Mouse (Mus musculus) MEL (cell line): ENCODE data around the gene Smc1b. TPM values are rescaled to one million over a fixed set of nuclear protein-coding genes. Genes with fewer than 3 reads are reported as not detected.

Experiments used
- DNase-seq: peaks from one replicate; pipeline ENCODE4 v3.0.0; 2011; ENCODE audit warnings: low read depth, low spot score
- H3K27ac ChIP-seq: 2 replicates; pipeline ENCODE4 v1.5.1; 2012; ENCODE audit warnings: low read depth, mild to moderate bottlenecking, control low read depth, low read length, moderate library complexity; ENCODE audit not compliant: control insufficient read depth
- H3K27me3 ChIP-seq, 2 experiments: fragments of 150-350 bp in 1 of 2; sonication (generic) in 1 of 2; 2 replicates each; pipeline ENCODE4 v1.6.1; 2012; ENCODE audit warnings: low read length in 2 of 2, mild to moderate bottlenecking in 2 of 2, improper control_type of control experiment in 1 of 2, moderate library complexity in 1 of 2; ENCODE audit not compliant: insufficient read depth in 2 of 2, control insufficient read depth in 1 of 2
- H3K36me3 ChIP-seq, 2 experiments: 2 replicates each; pipeline ENCODE4 v1.6.1; 2012 to 2014; ENCODE audit warnings: low read length in 2 of 2, improper control_type of control experiment in 1 of 2, inconsistent platforms in 1 of 2, mild to moderate bottlenecking in 1 of 2; ENCODE audit not compliant: insufficient read depth in 2 of 2, control insufficient read depth in 1 of 2
- H3K4me1 ChIP-seq, 2 experiments: fragments of 150-350 bp in 1 of 2; sonication (generic) in 1 of 2; 2 replicates each; pipeline ENCODE4 v1.6.1; 2012; ENCODE audit warnings: low read length in 2 of 2, improper control_type of control experiment in 1 of 2, mild to moderate bottlenecking in 1 of 2; ENCODE audit not compliant: insufficient read depth in 2 of 2, control insufficient read depth in 1 of 2
- H3K4me3 ChIP-seq, 2 experiments: fragments of 150-350 bp in 1 of 2; sonication (generic) in 1 of 2; 2 replicates each; pipeline ENCODE4 v1.5.1; 2012; ENCODE audit warnings: low read depth in 2 of 2, low read length in 2 of 2, mild to moderate bottlenecking in 2 of 2, moderate library complexity in 2 of 2, control low read depth in 1 of 2, improper control_type of control experiment in 1 of 2; ENCODE audit not compliant: control insufficient read depth in 1 of 2, insufficient read depth in 1 of 2
- H3K79me2 ChIP-seq: 2 replicates; pipeline ENCODE4 v1.6.1; 2012; ENCODE audit warnings: mild to moderate bottlenecking, low read length, moderate library complexity; ENCODE audit not compliant: control insufficient read depth, poor library complexity, insufficient read depth
- H3K9ac ChIP-seq: 2 replicates; pipeline ENCODE4 v1.6.1; 2012; ENCODE audit warnings: low read depth, mild to moderate bottlenecking, control low read depth, low read length, moderate library complexity; ENCODE audit not compliant: control insufficient read depth, poor library complexity, severe bottlenecking
- H3K9me3 ChIP-seq: fragments of 150-350 bp; sonication (generic); replicated peaks from 2 replicates; pipeline ENCODE4 v1.6.1; 2012; ENCODE audit warnings: mild to moderate bottlenecking, low read length, improper control_type of control experiment, moderate library complexity; ENCODE audit not compliant: insufficient read depth
- CTCF ChIP-seq, 3 experiments: IDR thresholded peaks in 2 of 3; conservative IDR thresholded peaks in 1 of 3; 2 replicates each; pipeline ENCODE4 v1.5.1; 2011 to 2012; ENCODE audit warnings: low read length in 3 of 3, low read depth in 2 of 3, mild to moderate bottlenecking in 2 of 3, improper control_type of control experiment in 1 of 3, inconsistent platforms in 1 of 3, mixed read lengths in 1 of 3, moderate library complexity in 1 of 3; ENCODE audit not compliant: control insufficient read depth in 1 of 3, insufficient read depth in 1 of 3, poor library complexity in 1 of 3, severe bottlenecking in 1 of 3
- E2F4 ChIP-seq: IDR thresholded peaks from 2 replicates; pipeline ENCODE4 v1.6.1; 2011; ENCODE audit warnings: low read depth, low read length, improper control_type of control experiment, borderline replicate concordance
- ELF1 ChIP-seq: IDR thresholded peaks from 2 replicates; pipeline ENCODE4 v1.6.1; 2014; ENCODE audit warnings: low read depth, mild to moderate bottlenecking, inconsistent platforms, low read length, improper control_type of control experiment, moderate library complexity
- MAFK ChIP-seq: IDR thresholded peaks from 2 replicates; pipeline ENCODE4 v1.6.1; 2011; ENCODE audit warnings: low read depth, mild to moderate bottlenecking, low read length, improper control_type of control experiment, borderline replicate concordance
- MEF2A ChIP-seq: IDR thresholded peaks from 2 replicates; pipeline ENCODE4 v1.6.1; 2014; ENCODE audit warnings: low read depth, mild to moderate bottlenecking, inconsistent platforms, low read length, improper control_type of control experiment; ENCODE audit not compliant: poor library complexity, insufficient replicate concordance, severe bottlenecking; ENCODE audit errors: extremely low read depth
- MXI1 ChIP-seq: IDR thresholded peaks from 2 replicates; pipeline ENCODE4 v1.6.1; 2011; ENCODE audit warnings: mild to moderate bottlenecking, low read depth, low read length, improper control_type of control experiment
- NRF1 ChIP-seq: IDR thresholded peaks from 2 replicates; pipeline ENCODE4 v1.6.1; 2014; ENCODE audit warnings: low read depth, mild to moderate bottlenecking, inconsistent platforms, low read length, improper control_type of control experiment, moderate library complexity; ENCODE audit not compliant: poor library complexity, insufficient read depth, severe bottlenecking
- POLR2AphosphoS2 ChIP-seq: IDR thresholded peaks from 2 replicates; pipeline ENCODE4 v1.6.1; 2011; ENCODE audit warnings: low read length, improper control_type of control experiment
- SMC3 ChIP-seq: IDR thresholded peaks from 2 replicates; pipeline ENCODE4 v1.6.1; 2011; ENCODE audit warnings: low read depth, low read length, improper control_type of control experiment
- TAL1 ChIP-seq: IDR thresholded peaks from 2 replicates; pipeline ENCODE4 v1.6.1; 2012; ENCODE audit warnings: mild to moderate bottlenecking, inconsistent platforms, low read length, moderate library complexity, mixed read lengths
- TCF12 ChIP-seq: IDR thresholded peaks from 2 replicates; pipeline ENCODE4 v1.6.1; 2014; ENCODE audit warnings: low read depth, mild to moderate bottlenecking, inconsistent platforms, low read length, improper control_type of control experiment, moderate library complexity
- USF2 ChIP-seq, 2 experiments: IDR thresholded peaks; 2 replicates each; pipeline ENCODE4 v1.6.1; 2011 to 2012; ENCODE audit warnings: improper control_type of control experiment in 2 of 2, low read length in 2 of 2, borderline replicate concordance in 1 of 2, inconsistent platforms in 1 of 2, low read depth in 1 of 2, mild to moderate bottlenecking in 1 of 2; ENCODE audit not compliant: insufficient read depth in 1 of 2
- polyA plus RNA-seq, 2 experiments: library from polyadenylated mRNA; stranded (reverse) in 1 of 2; unstranded in 1 of 2; fragments of >175 nt in 1 of 2; fragments of >200 nt in 1 of 2; gene quantifications; 2 replicates each; pipeline versions ENCODE4 v1.2.1 to v1.2.4; 2012; ENCODE audit warnings: low replicate concordance in 2 of 2, low read depth in 1 of 2; ENCODE audit not compliant: insufficient read length in 2 of 2, insufficient read depth in 1 of 2, missing spikeins in 1 of 2
- total RNA-seq: library from RNA; depleted of rRNA; stranded (reverse); fragments of 300-350 nt; gene quantifications from 2 replicates; pipeline ENCODE4 v1.2.3, GENCODE M21; 2012

Smc1b gene
- total and polyA plus RNA-seq, 3 experiments, result not detected

GRCm38 (mm10) chr15:85046230-85046950 is 85.4 kb downstream of the Smc1b start:
- peaks cover 0 to 3% of the 10 kb centered on the region in 2 experiments; a peak in 2 of 4 replicates for H3K4me1 ChIP-seq
- H3K9ac ChIP-seq, result no peak overlapping the region
- TF ChIP-seq MAFK (no peak), MXI1 (no peak), POLR2AphosphoS2 (no peak), USF2 (IDR thresholded peaks at IDR 0.05; ENCODE audit: borderline replicate concordance in 1 of 2, insufficient read depth in 1 of 2, low read depth in 1 of 2, low read length in 2 of 2) (no peak)
- DNase-seq, result no peak
- H3K4me3 ChIP-seq, result no peak overlapping the region
- H3K27ac ChIP-seq, result no peak overlapping the region
- peaks cover 0 to 3% of the 10 kb centered on the region in 2 experiments; a peak in 2 of 4 replicates for H3K36me3 ChIP-seq
- H3K9me3 ChIP-seq, result no peaks in the 10 kb centered on the region
- no peaks in the 10 kb centered on the region for H3K79me2 ChIP-seq
- H3K27me3 ChIP-seq, result no peaks in the 10 kb centered on the region

DNA sequence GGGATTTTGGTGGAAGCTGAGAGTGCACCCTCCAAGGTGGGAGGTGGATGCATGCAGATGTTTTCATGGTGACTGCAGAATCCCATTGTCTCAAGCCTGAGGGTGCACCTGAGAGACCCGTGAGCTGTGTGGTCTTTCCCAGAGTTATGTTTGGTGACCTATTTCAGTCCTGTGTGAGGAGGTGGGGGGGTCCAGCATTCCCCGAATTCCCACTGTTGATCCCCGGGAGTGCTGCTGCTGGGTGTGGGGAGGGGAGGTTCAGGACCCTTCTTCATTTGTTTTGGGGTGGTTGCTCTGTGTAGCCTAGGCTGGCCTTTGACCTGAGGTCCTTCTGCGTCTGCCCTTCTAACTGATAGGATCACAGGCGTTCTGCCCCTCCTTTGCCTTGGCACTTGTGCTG is 88.0 kb downstream of the Smc1b start:
- Histone ChIP-seq H3K9ac (no peak overlapping the region), H3K4me1 (peaks cover 0 to 3% of the 10 kb centered on the region in 2 experiments; a peak in 2 of 4 replicates), H3K79me2 (no peaks in the 10 kb centered on the region; the same call in 1 of the 2 replicates)
- TF ChIP-seq CTCF (IDR thresholded peaks at IDR 0.05 in 2 of 3, conservative IDR thresholded peaks at IDR 0.05 in 1 of 3; ENCODE audit: control insufficient read depth in 1 of 3, insufficient read depth in 1 of 3, low read depth in 2 of 3, low read length in 3 of 3, poor library complexity in 1 of 3, severe bottlenecking in 1 of 3) (no peak), SMC3 (no peak), TCF12 (no peak), MEF2A (no peak), TAL1 (no peak), ELF1 (no peak), E2F4 (no peak), NRF1 (no peak)
- TF ChIP-seq, all 39 proteins: peak for 0
- no peaks in the 10 kb centered on the region for H3K9me3 ChIP-seq
- no peak overlapping the region for H3K4me3 ChIP-seq
- no peaks in the 10 kb centered on the region for H3K27me3 ChIP-seq
- peaks cover 0 to 3% of the 10 kb centered on the region in 2 experiments; a peak in 2 of 4 replicates for H3K36me3 ChIP-seq
- no peak overlapping the region for H3K27ac ChIP-seq
- no peak for DNase-seq
